Mouse (Mus musculus) layer of hippocampus, adult 9-10 months (tissue): ENCODE results near the gene Pbxip1.

Experiments
- DNase-seq: peaks from one replicate; pipeline ENCODE4 v3.0.0; 2022; ENCODE audit warnings: low spot score

Pbxip1 gene

DNA sequence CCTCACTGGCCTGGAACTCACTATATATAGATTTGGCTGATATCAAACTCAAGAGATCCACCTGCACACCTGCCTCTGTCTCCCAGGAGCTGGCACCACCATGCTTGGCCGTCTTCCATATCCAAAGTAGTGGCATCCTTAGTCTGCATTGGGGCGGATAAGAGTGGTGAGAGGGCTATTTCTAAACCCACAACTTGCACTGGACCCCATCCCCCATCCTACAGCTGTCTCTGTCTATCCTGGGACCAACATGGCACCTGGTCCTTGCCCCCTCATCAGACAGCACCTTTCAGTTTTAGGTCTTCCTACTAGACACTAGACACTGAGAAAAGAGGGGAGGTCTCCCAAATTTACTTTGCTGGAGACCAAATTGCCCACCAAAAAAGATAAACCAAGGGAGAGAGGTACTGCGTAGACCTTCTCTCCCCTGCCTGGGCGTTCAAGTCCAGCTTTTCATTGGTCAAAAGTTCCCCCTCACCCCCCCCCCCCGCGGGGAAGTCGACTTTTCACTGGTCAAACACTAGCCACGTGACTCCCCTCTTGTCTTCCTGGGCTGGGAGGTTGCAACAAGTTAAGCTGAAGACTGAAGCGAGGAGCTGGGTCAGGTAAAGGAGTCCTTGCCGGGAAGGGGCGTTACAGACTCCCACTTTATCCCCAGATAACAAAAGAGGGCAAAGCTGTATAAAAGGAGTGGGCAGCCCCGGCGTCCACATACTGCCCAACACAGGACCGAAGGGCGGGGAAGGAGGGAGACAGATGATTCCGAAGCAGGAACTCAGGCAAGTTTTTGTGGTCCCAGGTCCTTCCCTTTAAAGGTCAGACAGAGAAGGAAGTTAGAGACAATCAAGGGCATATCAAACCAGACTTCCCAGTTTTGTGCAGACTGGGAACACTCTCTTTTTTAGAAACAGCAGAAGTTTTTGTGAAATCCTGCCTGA is at the start of gene Pbxip1:
TSS of gene Pbxip1 (plus strand) at position 531 of the 938 bp plus-strand sequence.
- DNase-seq, result no peak

DNA sequence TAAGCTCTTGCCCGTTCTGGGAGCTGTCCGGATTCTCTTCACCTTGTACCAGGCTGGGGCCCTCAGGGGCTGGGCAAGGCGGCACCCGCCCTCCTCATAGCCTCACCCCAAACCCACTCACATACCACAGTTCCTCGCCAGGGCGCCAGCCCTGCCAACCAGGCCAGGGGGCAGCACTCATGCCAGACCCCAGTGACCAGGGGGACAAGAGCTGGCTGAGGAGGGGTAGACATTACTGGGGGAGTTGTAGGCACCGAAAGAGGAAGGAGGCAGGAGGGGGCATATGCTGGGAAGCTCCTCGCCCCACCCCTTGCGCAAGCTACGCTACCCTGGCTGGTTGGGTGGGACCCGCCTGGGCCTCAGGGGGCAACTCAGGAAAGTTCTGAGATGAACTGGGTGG is 48.9 kb upstream of the Pbxip1 start:
- no peak for DNase-seq

DNA sequence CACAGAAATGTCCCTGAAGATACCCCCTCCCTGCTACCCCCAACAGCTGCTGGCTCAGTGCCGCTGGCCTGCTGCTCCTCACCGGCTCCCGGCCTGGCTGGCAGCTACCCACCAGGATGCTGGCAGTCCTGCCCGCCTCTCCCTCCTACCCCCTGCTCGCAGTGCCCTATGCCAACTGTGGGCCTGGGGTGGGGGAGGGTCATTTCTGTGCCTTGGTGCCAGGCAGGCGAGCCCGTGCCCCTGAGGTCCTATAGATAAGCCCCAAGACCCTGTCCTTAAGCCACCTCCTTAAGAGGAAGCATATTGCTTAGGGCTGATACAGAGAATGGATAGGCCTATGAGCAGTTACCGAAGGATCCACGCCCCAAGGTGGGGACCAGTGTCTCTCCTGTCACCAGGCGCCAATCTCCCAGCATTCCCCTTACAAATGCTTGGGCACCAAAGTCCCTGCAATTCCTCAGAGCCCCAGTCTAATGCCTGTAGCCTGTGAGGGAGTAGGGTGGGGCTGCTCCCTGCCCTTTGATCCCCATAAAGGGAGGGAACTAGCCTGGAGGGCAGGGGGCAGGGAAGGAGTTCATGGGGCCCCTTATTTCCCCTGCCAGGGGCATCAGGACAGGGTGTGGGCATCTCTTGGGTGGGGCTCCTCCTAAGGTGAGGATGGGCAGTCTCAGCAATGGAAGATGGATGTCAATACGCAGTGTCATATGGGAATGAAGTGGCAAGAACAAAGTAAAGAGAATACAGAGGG is 48.2 kb upstream of the Pbxip1 start:
- no peak for DNase-seq

DNA sequence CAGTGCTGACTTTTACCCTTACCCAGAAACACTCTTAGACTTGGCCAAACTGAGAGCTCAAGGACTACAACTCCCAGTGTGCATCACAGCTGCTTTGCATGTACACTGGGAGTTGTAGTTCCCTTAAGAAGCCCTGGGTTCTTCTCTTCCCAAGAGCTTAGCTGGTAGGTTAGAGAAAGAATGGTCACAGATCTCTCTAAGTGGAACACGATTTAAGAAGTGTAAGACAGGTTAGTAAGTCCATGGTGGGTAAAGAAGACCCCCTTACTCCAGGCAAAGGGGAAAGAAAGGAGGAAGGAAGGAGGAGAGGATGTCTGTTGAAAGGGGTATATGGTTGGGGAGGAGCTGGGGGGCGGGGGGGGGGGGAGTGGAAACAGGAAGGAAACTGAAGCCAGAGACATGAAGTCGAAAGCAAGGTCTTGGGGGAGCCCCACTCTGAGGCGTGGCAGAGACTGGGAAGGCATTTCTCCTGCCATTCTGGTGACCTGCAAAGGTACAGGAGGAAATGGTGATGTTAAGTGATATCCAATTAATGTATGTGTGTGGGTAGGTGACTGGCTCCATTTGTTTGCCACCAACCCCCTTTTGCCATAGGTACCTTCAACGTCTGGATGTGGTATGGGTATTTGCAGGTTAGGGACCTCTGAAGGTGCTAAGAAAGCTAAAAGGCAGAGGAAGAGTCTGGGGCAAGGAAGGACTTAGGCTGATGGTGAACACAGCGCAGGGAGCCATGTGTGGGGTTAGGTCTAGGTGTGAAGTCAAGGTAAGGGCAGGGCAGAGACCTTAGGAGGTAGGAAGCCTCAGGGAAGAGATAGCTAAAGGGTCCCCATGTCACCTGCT is 47.4 kb upstream of the Pbxip1 start:
- DNase-seq, result no peak

DNA sequence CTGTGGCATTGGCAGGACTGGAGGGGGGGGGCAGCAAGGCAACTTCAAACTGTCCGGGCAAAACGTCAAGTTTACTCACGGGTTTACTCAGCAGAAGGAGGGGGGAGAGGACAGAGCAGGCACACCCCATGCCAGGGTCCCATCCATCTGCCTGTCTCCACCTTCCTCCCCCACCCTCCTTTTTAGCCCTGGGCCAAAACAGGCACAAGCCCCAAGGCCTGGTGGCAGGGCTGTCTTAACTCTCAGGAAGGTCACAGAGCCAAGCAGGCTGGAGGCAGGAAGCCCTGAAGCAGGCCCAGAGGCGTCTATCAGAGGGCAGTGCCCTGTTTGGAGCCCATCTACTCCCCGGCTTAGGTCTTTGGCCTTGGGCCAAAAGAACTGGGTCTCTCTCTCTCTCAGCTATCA is 46.4 kb upstream of the Pbxip1 start:
- no peak for DNase-seq

DNA sequence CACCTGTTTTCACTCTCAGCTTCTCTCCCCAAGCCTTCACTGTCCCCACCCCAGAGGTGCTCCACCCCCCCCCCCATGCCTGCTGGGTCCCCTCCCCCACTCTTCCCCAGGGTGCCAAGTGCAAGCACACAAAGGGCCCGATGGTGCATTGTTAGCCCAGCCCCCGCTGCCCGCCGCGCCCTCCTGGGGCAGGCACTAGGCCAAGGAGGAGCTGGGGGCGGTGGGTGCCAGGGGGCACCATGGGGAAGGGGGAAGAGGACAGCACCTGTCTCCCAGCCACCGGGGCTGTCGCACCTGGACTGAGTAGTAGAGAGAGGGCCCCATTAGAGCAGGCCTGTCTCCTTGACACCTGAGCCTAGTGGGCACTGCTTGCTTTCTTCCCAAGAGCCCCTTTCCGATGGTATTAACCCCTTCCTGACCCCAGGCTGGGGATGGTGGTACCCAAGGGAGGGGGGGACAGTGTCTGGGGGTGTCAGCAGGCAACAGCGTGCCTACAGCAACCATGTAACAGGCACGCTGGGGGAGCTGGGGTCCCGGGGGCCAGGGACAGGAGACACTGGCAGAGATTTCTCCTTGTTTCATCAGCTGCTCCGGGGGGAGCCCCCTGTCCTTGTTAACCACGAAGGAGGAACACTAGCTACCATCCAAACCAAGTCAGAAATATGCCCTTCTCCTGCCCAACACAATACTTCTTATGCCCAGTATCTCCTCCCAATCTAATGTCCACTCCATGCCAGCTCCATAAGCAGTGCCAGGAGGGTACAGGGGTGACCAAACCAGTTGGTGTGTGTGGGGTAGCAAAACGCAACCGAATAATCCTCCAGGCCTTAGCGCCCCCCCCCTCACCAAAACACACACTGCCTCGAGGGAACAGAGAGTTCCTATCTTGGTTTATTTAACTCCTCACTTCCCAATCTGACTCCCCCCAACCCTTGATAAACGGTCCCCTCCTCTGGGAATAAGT is 45.5 kb upstream of the Pbxip1 start:
- DNase-seq, result no peak

DNA sequence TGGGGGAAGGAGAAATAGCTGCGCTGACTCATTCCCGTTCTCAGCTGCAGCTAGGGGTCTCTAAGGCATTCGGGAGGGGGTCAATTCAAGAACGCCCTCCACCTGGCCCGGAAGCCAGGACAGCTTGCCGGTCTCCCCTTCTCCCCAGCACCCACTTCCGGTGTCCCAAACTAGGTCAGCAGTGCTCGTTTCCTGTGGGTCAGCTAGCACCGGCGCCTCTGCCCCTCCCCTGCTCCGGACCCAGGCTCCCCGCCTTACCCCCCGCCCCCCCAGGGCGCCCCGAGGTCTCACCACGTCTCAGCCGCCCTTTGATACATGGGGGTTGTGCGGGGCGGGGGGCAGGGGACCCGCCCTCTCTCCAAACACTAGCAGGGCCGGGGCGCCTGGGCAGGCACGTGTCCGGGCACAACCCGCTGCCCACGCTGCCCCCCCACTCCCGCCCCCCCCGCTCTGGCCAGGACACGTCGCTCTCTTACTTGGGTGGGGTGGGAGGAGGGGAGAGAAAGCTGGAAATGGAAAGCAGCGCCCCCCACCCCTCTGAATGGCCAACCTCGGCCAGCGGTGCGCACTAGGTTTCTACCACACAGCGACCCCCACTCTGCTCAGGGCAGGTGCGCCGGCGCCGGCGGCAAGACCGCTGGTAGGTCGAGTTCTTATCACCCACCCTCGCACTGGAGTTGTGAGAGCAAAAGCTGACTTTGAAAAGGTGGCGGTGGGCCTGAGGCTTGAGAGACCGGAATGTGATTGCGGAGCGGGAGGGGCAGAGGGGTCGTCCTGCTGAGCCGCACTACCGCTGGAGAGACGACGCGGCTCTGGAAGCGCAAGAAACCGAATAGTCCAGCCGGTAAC is 44.6 kb upstream of the Pbxip1 start:
- DNase-seq, result no peak

DNA sequence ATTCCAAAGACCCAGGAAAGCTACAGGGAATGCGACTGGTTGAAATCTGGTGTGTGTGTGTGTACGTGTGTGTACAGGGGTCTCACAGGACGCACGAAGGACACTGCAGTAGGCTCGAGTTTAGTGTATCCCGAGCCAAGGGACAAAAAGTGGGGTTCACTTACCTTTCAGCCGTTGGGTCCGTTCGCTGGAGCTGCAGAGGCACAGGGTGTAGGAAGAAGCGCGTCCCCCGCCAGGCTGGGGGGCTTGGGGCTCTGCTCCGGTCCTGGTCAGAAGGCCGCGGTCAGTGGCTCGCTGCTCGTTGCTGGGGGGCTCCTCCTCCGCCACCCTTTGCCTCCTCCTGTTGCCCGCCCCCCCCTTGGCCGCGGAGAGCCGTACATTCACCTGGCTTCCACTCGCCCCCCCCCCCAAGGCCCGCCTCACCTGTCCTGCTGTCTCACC is 43.6 kb upstream of the Pbxip1 start:
- DNase-seq, result no peak

DNA sequence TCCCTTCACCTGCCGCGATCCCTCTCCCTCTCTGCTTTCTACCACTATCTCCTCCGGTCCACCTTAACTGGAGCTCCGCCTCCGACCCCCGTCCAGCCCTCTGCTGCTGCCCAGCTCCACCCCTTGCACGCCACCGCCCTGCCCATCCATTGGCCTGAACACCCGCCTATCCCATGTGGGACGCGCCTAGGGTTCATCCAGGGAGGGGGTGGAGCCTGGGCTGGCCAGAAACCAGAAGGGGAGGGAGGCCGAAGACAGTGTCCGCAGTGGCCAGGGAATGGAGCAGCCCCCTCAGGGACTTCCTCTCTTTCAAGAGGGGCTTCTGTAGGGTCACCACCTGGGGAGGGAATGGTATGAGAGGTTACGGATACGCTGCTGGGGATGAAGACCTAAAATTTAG is 42.9 kb upstream of the Pbxip1 start:
- peak; percentile 81 for DNase-seq

DNA sequence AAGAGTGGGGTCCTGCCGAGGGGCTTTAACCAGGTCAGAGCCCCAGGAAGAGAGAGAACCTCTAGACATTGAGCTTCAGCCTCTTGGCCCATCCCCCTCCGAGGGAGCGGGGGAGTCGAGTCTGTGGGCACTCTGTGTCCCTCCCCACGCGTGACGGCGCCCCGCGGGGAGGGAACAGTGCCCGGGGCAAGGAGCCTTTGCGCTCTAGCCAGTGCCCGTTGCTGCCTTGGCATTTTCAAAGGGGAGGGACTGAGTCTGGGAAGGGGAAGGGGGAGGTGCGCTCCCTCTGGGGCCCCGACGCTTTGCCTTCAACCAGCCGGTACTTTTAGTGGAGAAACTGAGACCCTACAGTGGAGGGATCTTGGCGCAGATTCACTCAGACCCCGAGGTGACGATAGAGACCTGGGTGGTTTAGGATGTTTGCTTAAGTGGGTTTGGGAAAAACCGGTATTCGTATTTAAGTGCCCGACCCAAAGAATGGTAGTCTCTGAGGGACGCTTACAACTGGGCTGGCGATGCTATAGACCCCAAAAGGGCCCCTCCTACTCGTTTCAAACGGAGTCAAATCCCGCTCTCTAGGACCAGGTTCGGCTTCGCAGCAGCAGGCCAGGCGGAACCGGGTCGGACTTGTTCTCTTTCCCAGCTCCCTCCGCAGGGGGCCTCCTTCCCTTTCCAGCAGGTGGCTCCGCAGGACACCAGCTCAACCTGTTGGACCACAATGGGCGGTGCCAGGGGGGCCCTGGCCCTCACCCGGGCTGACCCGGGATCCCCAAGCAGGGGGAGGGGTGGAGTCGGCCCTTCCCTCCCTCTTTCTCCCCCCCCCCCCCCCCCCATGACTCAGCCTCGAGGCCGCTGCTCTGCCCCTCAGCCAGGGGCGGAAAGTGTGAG is 42.3 kb upstream of the Pbxip1 start, which contains the start of gene Zbtb7b:
TSS of gene Zbtb7b (minus strand) at position 771 of the 888 bp plus-strand sequence.
- DNase-seq, result no peak

DNA sequence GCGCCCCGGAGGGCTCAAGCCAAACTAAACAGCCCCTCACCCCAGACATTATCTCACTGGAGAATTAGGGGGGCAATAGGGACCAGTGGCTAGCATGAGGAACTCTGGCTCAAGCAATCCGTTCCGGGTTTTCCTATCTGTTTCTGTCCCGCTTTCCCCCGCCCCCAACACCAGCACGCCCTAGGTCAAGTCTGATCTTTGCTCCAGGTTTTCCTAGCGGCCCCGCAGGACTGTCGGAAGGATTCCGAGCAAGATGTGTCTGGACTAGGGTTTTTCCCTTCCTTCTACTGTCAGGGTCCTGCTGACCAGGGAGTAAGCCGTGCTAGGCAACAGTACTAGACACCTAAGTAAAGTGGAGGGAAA is 41.6 kb upstream of the Pbxip1 start:
- DNase-seq, result no peak

DNA sequence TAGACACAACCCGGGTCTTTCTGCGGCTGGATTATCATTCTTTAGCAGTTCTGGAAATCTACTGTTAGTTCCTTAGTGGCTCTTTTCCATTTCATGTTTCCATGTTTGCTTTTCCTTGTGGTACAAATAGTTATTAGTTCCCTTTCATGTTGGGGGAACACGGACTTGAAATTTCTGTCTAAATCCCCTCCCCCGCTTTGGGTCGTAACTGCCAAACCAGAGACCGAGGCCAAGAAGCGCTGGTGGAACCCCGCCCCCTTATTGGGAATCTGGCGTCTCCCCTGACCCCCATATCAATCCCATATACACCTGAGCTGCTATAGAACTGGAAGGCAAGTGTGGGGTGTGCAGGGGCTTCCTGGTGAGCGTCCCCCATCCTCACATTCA is 41.1 kb upstream of the Pbxip1 start:
- no peak for DNase-seq

DNA sequence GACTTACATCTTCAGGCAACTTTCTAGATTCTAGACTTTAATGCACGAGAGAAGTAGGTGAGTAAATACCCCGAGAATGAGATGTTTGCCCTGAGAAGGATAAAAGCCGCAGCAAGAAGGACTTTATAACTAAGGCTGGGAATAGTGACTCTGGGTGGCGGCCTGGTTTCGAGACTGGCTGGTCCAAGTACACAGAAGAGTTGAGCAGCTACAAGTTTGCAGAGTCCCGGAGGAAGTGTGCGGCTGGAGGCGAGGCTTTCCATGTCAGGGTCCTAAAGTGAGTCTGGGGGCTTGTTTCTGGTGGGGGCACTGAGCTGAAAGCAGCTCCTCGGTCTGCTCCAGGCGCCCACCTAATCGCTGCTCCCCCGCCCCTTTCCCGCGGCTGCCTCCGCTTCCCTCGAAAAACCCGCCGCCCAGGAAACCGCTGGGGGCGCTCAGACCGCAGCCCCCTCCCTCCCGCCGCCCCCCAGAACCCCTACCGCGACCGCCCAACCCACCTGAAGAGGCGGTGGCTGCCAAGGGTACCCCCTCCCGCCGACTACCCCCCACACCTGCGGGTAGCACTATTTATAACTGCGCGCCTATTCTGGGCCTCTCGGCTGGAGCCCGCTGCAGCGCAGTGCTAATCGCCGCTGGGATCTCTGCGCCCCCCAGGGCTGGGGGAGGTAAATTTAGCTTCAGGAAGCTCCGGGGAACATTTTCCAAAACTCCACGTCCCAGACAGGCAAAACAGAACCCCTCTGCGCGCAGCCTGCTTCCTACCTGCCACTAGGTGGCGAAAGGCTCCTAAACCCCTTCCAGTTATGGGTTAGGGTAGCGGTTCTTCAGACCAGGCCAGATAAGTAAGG is 40.5 kb upstream of the Pbxip1 start:
- DNase-seq, result no peak

DNA sequence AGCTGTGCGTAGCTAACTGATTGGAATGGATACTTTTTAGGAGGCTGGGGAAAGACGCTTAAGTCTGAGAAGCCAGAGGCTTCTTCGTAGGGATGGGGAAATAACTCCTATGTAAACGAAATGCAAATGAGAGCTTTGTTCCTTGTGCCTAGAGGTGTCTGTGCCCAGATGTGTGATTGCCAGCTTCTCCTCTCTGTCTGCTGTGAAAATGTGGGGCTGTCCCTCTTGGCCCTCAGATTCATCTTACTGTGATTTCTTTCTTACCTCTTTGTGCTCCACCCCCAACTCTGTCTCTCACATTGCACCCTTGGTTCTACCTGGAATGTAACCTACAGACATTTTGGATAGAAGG is 39.9 kb upstream of the Pbxip1 start:
- no peak for DNase-seq

DNA sequence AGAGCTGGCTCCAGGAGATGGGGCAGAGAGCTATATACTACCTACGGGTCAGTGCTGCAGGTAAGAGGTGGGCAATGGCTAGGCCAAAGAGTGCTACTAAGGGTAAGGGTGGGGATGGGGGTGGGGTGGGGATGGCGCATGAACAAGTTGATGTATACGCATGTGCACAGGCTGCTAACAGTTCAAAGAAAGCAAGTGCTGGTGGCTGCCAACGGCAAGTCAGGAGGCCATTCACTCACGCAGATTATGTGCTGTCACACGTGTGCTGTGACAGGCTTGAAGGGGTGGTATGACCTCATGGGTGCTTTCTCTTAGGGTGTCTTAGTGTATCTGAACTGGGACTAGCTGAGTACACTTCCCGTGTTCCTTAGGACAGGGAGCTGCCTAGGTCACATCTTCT is 35.2 kb upstream of the Pbxip1 start:
- DNase-seq, result no peak

DNA sequence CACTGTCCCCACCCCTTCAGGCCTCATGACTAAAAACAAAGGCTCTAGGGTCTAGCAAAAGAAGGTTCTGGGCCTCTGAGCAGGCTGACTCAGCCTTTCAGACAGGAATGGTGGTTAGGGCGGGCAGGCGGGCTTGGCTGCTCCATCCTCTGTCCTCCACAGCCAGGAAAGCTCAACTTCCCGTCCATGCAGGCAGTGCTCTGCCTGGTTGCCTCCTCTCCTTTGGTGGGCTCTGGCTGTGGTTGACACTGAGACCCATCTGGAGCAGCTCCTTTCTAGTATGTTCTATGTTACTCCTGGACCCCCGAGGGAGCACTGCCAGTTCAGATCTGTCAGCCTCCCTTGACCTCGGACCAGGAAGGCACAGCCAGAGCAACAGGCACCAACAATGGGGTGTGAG is 33.8 kb upstream of the Pbxip1 start, which contains the start of gene Lenep:
TSS of gene Lenep (minus strand) at position 101 of the 400 bp plus-strand sequence.
- DNase-seq, result no peak

DNA sequence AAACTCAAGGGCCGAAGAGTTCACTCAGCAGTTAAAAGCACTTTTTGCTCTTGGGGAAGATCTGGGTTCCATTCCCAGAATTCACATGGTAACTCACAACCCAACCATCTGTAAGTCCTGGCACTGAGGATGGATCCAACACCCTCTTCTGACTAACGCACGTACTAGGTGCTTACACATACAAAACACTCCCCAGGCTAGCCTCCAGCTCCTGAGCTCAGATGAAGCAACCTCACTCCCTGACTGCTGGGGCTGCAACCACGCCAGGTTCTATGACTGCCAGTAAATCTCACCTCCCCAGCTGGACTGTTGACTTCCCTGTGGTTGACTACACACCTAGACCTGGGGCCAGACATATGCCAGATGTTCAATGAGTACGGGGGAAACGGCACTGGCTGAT is 29.6 kb upstream of the Pbxip1 start:
- DNase-seq, result no peak

DNA sequence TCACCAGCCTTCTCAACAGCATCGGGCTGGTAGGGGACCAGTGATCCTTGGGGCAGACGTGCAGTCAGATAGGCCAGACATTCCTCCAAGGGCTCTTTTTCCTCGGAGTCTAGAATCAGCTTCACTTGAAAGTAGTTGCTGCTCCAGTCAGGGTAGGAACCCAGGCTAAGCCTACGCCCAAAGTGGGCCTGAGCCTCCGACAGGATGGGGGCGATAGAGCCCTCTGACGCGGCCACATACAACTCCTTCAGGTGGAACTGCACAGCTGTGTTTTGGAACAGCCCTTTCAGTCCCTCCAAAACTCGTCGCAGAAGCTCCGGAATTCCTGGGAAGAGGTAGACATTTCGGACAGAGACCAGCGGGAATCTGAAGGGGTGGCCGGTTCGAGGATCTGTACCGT is 28.1 kb upstream of the Pbxip1 start:
- no peak for DNase-seq
